Mouse (Mus musculus): Measurements from ENCODE around the gene Gm20388. TPM values are rescaled to one million over a fixed set of nuclear protein-coding genes. Genes with fewer than 3 reads are reported as not detected.

Gm20388 gene
- polyA plus RNA-seq, 1 experiment from 2014 or later: not detected

DNA sequence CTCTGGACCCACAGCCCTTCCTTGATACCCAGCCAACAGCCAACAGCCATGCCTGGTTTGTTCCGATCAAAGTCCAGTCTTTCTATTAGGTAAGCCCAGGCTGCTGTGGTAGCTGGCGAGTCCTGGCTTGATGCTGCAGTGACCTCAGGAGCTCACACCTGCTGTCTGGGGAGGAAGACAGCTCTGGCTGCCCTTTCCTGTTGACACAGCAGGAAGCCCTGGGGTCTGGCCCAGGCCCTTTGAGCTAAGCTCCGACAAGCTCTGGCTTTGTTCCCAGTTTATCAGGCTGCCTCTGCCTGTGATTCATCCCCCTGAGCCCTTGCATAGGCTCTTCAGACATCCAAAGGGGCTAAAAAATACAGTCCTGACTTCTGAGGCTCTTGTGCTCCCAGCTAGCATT lies 25.0 kb upstream of the Gm20388 start:
- WGBS: 25% methylated on average over 3 of the region's 3 CpGs
- no peaks in the 10 kb centered on the region for H3K36me3 ChIP-seq (replicated peaks; ENCODE audit: control insufficient read depth, insufficient read depth)
- H3K4me2 ChIP-seq (replicated peaks): no peak overlapping the region
- H3K4me1 ChIP-seq (replicated peaks; ENCODE audit: control insufficient read depth, insufficient read depth, low read length): no peaks in the 10 kb centered on the region
- H3K27me3 ChIP-seq (ENCODE audit: control insufficient read depth, insufficient read depth, low read length): no peaks in the 10 kb centered on the region
- no peak overlapping the region for H3K27ac ChIP-seq
- H3K9me3 ChIP-seq (ENCODE audit: control insufficient read depth, low read length): no peaks in the 10 kb centered on the region
- no peak overlapping the region for H3K4me3 ChIP-seq (replicated peaks; ENCODE audit: low read length)
- ATAC-seq (ENCODE audit: low FRiP score) (no peak), DNase-seq (ENCODE audit: low spot score) (peak; percentile 46)
- no peak overlapping the region for H3K9ac ChIP-seq

DNA sequence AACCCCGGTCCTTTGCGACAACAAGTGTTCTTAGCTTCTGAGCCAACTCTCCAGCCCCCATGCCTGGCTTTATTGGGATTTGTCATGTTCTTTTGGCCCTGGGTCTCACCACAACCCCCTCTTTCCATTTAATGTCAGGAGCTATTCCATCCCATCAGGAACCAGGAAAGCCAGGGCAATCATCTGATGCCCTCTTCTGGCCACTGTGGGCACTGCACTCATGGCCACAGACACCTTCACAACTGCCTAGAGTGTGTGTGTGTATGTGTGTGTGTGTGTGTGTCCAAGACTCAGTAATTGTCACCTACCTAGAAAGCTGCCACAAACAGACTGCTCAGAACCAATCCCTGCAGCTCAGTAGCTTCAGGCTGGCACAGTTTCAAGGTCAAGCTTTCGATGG lies 23.5 kb upstream of the Gm20388 start:
- no peak for DNase-seq (ENCODE audit: low spot score)
- 89% methylated on average over 3 of the region's 3 CpGs for WGBS

DNA sequence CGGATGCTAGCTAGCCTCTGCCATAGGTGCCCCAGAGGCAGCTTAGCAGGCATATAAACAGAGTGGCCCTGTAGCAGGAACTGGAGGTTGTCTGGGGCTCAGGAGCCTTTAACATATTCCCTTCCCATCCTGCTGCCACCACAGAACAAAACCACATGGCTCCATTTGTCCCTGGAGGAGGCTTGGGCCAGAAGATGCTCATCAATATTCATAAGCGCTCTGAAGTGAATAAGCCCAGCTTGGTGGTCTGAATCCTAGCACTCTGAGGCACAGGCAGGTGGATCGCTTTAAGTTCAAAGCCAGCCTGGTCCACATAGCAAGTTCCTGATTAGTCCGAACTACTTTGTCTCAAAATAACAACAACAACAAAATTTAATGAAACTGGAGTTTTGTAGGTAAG lies 22.6 kb upstream of the Gm20388 start:
- Histone ChIP-seq H3K9me3 (ENCODE audit: control insufficient read depth, low read length) (no peaks in the 10 kb centered on the region), H3K27me3 (ENCODE audit: control insufficient read depth, insufficient read depth, low read length) (no peaks in the 10 kb centered on the region), H3K36me3 (replicated peaks; ENCODE audit: control insufficient read depth, insufficient read depth) (no peaks in the 10 kb centered on the region), H3K4me2 (replicated peaks) (no peak overlapping the region), H3K9ac (no peak overlapping the region), H3K4me1 (replicated peaks; ENCODE audit: control insufficient read depth, insufficient read depth, low read length) (no peaks in the 10 kb centered on the region), H3K4me3 (replicated peaks; ENCODE audit: low read length) (no peak overlapping the region), H3K27ac (no peak overlapping the region)
- DNase-seq (ENCODE audit: low spot score) (no peak), ATAC-seq (ENCODE audit: low FRiP score) (no peak)
- 50% methylated on average over 4 of the region's 4 CpGs for WGBS

More for the DNA sequence above, 23.5 kb upstream of the Gm20388 start:
- Histone ChIP-seq H3K27ac (no peak overlapping the region), H3K4me2 (replicated peaks) (no peak overlapping the region), H3K9me3 (ENCODE audit: control insufficient read depth, low read length) (no peaks in the 10 kb centered on the region), H3K4me1 (replicated peaks; ENCODE audit: control insufficient read depth, insufficient read depth, low read length) (no peaks in the 10 kb centered on the region), H3K9ac (no peak overlapping the region), H3K36me3 (replicated peaks; ENCODE audit: control insufficient read depth, insufficient read depth) (no peaks in the 10 kb centered on the region), H3K4me3 (replicated peaks; ENCODE audit: low read length) (no peak overlapping the region), H3K27me3 (ENCODE audit: control insufficient read depth, insufficient read depth, low read length) (no peaks in the 10 kb centered on the region)
- no peak for ATAC-seq (ENCODE audit: low FRiP score)

DNA sequence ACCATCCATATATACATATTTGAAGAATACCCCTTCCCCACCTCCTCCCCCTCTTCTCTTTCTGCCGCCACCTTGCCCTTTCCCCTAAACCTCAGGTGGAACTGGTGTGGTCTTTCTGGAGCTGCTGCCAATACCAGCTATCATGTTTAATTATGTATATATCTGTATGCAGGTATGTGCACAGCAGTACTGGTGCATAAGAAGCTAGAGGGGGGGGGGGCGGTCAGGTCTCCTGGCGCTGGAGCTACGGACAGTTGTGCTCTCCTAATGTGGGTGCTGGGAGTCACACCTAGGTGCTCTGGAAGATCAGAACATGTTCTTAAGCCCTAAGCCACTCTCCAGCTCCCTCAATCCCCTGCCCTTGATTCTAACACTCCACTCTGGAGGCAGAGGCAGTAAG lies 13.6 kb upstream of the Gm20388 start:
- Histone ChIP-seq H3K9me3 (ENCODE audit: control insufficient read depth, low read length) (no peaks in the 10 kb centered on the region), H3K4me3 (replicated peaks; ENCODE audit: low read length) (no peak overlapping the region), H3K9ac (no peak overlapping the region), H3K27me3 (ENCODE audit: control insufficient read depth, insufficient read depth, low read length) (peaks cover 19% of the 10 kb centered on the region), H3K4me1 (replicated peaks; ENCODE audit: control insufficient read depth, insufficient read depth, low read length) (no peaks in the 10 kb centered on the region), H3K36me3 (replicated peaks; ENCODE audit: control insufficient read depth, insufficient read depth) (no peaks in the 10 kb centered on the region), H3K27ac (no peak overlapping the region), H3K4me2 (replicated peaks) (no peak overlapping the region)
- ATAC-seq (ENCODE audit: low FRiP score) (no peak), DNase-seq (ENCODE audit: low spot score) (no peak)
- 67% methylated on average over 4 of the region's 4 CpGs for WGBS

DNA sequence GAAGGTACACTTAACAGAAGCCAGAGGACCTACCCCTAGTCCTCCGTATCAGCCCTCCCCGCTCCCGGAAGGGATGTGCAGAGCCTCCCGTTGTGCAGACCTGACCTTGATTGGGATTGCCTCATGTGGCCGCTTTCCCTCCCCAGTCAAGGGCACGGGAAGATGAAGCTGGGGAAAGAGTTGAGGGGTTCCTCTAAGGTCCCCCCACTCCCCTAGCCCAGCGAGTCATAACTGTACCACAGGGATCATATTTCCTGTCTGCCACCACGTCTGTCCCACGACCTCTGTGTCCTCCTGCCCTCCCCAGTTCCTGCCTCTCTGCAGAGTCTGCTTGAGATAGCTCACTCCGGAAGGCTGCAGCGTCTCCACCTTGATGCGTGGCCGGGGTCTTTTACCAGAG lies 12.7 kb upstream of the Gm20388 start:
- H3K4me1 ChIP-seq (replicated peaks; ENCODE audit: control insufficient read depth, insufficient read depth, low read length): no peaks in the 10 kb centered on the region
- 25% methylated on average over 13 of the region's 13 CpGs for WGBS
- H3K27me3 ChIP-seq (ENCODE audit: control insufficient read depth, insufficient read depth, low read length): peaks cover 19% of the 10 kb centered on the region
- DNase-seq (ENCODE audit: low spot score) (no peak), ATAC-seq (ENCODE audit: low FRiP score) (no peak)
- no peak overlapping the region for H3K4me2 ChIP-seq (replicated peaks)
- H3K4me3 ChIP-seq (replicated peaks; ENCODE audit: low read length): no peak overlapping the region
- H3K9ac ChIP-seq: no peak overlapping the region
- H3K36me3 ChIP-seq (replicated peaks; ENCODE audit: control insufficient read depth, insufficient read depth): no peaks in the 10 kb centered on the region
- H3K27ac ChIP-seq: no peak overlapping the region
- H3K9me3 ChIP-seq (ENCODE audit: control insufficient read depth, low read length): no peaks in the 10 kb centered on the region

DNA sequence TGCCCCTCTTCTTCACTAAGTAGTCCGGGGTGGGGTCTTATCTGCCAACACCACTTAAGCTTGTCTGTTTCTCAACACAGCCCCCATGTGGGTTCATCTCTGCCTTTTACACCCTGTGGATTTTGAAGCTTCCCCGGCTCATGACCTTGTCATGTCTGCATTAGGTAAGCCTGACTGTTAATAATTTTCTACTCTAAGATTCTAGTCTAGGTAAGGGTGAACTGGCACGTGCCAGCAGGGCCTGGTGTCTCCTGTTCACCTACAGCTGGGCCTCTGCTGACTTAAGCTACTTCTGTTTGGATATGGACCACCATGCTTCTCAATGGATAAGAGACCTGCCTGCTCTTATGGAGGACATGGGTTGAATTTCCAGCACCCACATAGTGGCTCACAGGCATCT lies 9.3 kb upstream of the Gm20388 start:
- no peak overlapping the region for H3K9ac ChIP-seq
- no peaks in the 10 kb centered on the region for H3K36me3 ChIP-seq (replicated peaks; ENCODE audit: control insufficient read depth, insufficient read depth)
- no peaks in the 10 kb centered on the region for H3K9me3 ChIP-seq (ENCODE audit: control insufficient read depth, low read length)
- peaks cover 19% of the 10 kb centered on the region for H3K27me3 ChIP-seq (ENCODE audit: control insufficient read depth, insufficient read depth, low read length)
- 85% methylated on average over 3 of the region's 3 CpGs for WGBS
- no peak overlapping the region for H3K4me3 ChIP-seq (replicated peaks; ENCODE audit: low read length)
- H3K4me1 ChIP-seq (replicated peaks; ENCODE audit: control insufficient read depth, insufficient read depth, low read length): no peaks in the 10 kb centered on the region
- ATAC-seq (ENCODE audit: low FRiP score): no peak
- no peak overlapping the region for H3K4me2 ChIP-seq (replicated peaks)
- no peak for DNase-seq (ENCODE audit: low spot score)
- H3K27ac ChIP-seq: no peak overlapping the region

DNA sequence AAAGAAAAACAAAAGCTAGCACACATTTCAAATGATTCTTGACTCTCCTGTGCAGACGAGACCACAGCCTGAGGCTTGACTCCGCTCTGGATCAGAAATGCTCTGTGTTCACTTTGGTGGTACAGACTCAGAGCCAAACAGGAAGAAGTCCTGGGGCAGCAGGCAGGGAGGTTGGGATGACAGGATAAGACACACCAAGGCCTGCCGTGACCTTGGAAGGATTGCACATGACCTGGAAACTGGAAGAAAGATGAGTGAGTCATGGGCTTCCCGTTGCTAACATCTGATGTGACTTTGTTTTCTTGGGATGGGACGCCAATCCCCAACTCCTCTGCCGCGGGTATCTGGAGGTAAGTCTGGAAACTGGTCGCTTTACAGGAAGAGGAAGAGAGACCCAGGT lies 8.7 kb upstream of the Gm20388 start:
- Histone ChIP-seq H3K4me1 (replicated peaks; ENCODE audit: control insufficient read depth, insufficient read depth, low read length) (no peaks in the 10 kb centered on the region), H3K4me3 (replicated peaks; ENCODE audit: low read length) (no peak overlapping the region), H3K9ac (no peak overlapping the region), H3K27ac (no peak overlapping the region), H3K9me3 (ENCODE audit: control insufficient read depth, low read length) (no peaks in the 10 kb centered on the region), H3K4me2 (replicated peaks) (no peak overlapping the region), H3K27me3 (ENCODE audit: control insufficient read depth, insufficient read depth, low read length) (peaks cover 18% of the 10 kb centered on the region), H3K36me3 (replicated peaks; ENCODE audit: control insufficient read depth, insufficient read depth) (no peaks in the 10 kb centered on the region)
- 73% methylated on average over 8 of the region's 8 CpGs for WGBS
- ATAC-seq (ENCODE audit: low FRiP score) (no peak), DNase-seq (ENCODE audit: low spot score) (no peak)

DNA sequence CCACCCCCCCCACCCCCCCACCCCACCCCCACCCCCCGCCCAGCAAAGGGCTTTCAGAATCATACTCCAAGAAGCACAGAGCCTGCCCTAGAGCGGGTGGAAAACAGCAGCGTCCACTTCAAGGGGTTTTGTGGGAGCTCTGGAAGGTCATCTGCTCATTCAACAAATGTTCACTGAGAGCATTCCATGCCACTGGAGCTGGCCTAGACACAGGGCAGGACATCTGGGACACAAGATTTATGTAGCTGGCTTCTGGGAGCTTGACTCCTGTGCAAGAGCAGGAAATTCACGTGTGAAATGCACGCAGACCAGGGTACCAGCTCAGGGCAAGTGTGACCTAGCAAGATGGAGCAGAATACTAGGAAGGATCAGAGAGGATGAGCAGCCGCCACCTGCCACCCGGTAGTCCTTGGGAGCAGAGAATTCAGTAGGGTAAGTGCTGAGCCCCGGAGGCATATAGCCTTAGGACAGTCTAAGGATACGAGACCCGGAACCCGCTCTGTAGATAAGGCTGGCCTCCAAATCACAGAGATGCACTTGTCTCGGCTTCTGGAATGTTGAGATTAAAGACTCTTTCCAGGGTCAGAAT lies 6.2 kb upstream of the Gm20388 start:
- H3K4me3 ChIP-seq (replicated peaks; ENCODE audit: low read length): no peak overlapping the region
- WGBS: 62% methylated on average over 12 of the region's 12 CpGs
- H3K27ac ChIP-seq: no peak overlapping the region
- no peak overlapping the region for H3K4me2 ChIP-seq (replicated peaks)
- no peaks in the 10 kb centered on the region for H3K36me3 ChIP-seq (replicated peaks; ENCODE audit: control insufficient read depth, insufficient read depth)
- no peak for DNase-seq (ENCODE audit: low spot score)
- H3K4me1 ChIP-seq (replicated peaks; ENCODE audit: control insufficient read depth, insufficient read depth, low read length): no peaks in the 10 kb centered on the region
- no peaks in the 10 kb centered on the region for H3K9me3 ChIP-seq (ENCODE audit: control insufficient read depth, low read length)
- no peak overlapping the region for H3K9ac ChIP-seq
- ATAC-seq (ENCODE audit: low FRiP score): no peak
- H3K27me3 ChIP-seq (ENCODE audit: control insufficient read depth, insufficient read depth, low read length): no peaks in the 10 kb centered on the region

DNA sequence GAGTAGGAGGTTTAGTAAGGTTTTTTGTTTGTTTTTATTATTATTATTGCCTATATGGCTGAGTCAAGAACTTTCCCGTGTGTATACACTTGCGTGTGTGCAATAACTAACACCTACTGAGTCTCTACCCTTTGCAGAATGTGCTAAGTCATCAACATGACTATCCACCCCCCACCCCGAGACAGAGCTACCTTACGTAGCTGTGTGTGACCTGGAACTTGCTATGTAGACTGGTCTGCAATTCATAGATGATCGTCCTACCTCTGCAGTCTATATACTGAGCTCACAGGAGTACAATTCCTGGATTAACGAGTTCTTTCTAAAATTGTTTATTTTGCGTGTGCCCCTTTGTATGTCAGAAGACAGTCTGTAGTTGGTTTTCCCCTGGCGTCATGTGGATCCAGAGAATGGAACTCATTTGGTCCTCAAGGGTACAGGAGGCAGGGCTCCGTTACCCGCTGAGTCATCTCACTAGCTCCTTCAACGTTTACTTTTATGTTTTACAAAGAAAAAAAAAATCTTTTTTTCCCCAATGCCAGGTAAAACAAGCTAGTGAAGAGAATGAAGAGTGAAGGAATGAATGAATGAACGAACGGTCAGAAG lies 596 bp upstream of the Gm20388 start, which contains the start of gene Usp10:
Usp10 (plus strand) TSS at position 417 of the 603 bp plus-strand sequence.
- peak within 1 kb of the TSS; percentile 89 for H3K4me2 ChIP-seq (replicated peaks)
- no peaks in the 10 kb centered on the region for H3K9me3 ChIP-seq (ENCODE audit: control insufficient read depth, low read length)
- peak within 1 kb of the TSS; percentile 94 for H3K27ac ChIP-seq
- 25% methylated on average over 13 of the region's 13 CpGs for WGBS
- H3K9ac ChIP-seq: peak within 1 kb of the TSS; percentile 87
- no peaks in the 10 kb centered on the region for H3K27me3 ChIP-seq (ENCODE audit: control insufficient read depth, insufficient read depth, low read length)
- H3K36me3 ChIP-seq (replicated peaks; ENCODE audit: control insufficient read depth, insufficient read depth): no peaks in the 10 kb centered on the region
- H3K4me3 ChIP-seq (replicated peaks; ENCODE audit: low read length): peak within 1 kb of the TSS; percentile 77
- peak; percentile 52 for DNase-seq (ENCODE audit: low spot score)
- ATAC-seq (ENCODE audit: low FRiP score): peak; percentile 29; the same call in 1 of the 2 replicates
- H3K4me1 ChIP-seq (replicated peaks; ENCODE audit: control insufficient read depth, insufficient read depth, low read length): peaks cover 36% of the 10 kb centered on the region
